ENCODE assay signal across 20 mouse cellular contexts in the genomic region with DNA sequence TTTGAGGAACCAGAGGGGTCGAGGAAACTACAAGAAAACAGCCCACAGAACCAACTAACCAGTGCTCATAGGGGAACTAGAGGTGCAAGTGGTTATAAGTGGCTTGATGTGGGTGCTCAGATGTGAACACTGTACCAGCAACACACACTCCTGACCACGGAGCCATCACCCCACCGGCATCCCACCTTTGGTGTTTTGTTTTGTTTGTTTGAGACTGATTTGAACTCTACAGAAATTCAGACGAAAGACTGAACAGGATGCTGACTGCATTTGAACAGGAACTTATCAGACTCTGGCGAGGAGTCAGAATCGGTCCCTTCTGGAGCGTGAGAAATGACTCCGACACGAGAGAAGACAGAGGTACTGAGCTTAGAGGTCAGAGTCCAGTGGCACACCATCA. TPM values are rescaled to one million over a fixed set of nuclear protein-coding genes. Genes with fewer than 3 reads are reported as not detected.
DNase-seq lines count a peak whose midpoint lies in the region; ATAC-seq lines count a peak whose summit lies in the region.
"Had no signal": no experiment of that assay in that cellular context is flagged by ENCODE, and none has a peak within 500 bp of the region (broad histone marks: within the 10 kb centered on the region; RNA-seq: fewer than 3 reads in every experiment).

No protein-coding gene starts in this region.

- 90% methylated on average over 9 of the region's 9 CpGs for WGBS in midbrain, embryonic 15.5 days

- ATAC-seq in CD4-positive, CD25-positive, alpha-beta regulatory T cell, adult 4 months: peak; percentile 64
- ATAC-seq in common myeloid progenitor, adult 5-6 weeks (replicated peaks; ENCODE audit: low read depth, poor library complexity, severe bottlenecking): 0 out of 2 replicates have a peak, but pooled peaks have one; percentile 6
- no peak for ATAC-seq in megakaryocyte, adult 5-6 weeks (ENCODE audit: poor library complexity, severe bottlenecking)
- ATAC-seq in midbrain, embryonic 15.5 days (replicated peaks): no peak
- ATAC-seq in frontal cortex, adult (ENCODE audit: low TSS enrichment): no peak
- ATAC-seq: forebrain, embryonic 14.5 days; intestine, postnatal 0 days; Patski had no signal

- no peak overlapping the region for H3K27ac ChIP-seq in midbrain, embryonic 15.5 days
- H3K27ac ChIP-seq: embryonic facial prominence, embryonic 15.5 days; forebrain, embryonic 10.5 days; heart, adult 2 months; hindbrain, embryonic 10.5 days; hindbrain, embryonic 14.5 days had no signal

- no peak overlapping the region for H3K4me3 ChIP-seq in midbrain, embryonic 15.5 days
- H3K4me3 ChIP-seq: embryonic facial prominence, embryonic 15.5 days; erythroblast, embryonic 14.5 days; forebrain, embryonic 10.5 days; heart, adult 2 months; heart, embryonic 12.5 days; hindbrain, embryonic 10.5 days had no signal

- DNase-seq in CD4-positive helper T cell, adult 2 months (ENCODE audit: low read depth, low spot score): peak; percentile 41
- peak; percentile 71 for DNase-seq in naive thymus-derived CD4-positive, alpha-beta T cell, adult 2 months (ENCODE audit: low read depth)
- DNase-seq: adrenal gland, postnatal 10 days; gastrocnemius, postnatal 14 days; heart, adult 2 months had no signal

- H3K9ac ChIP-seq in midbrain, embryonic 15.5 days: no peak overlapping the region
- H3K9ac ChIP-seq: embryonic facial prominence, embryonic 15.5 days; heart, embryonic 12.5 days; hindbrain, embryonic 14.5 days had no signal

- no peaks in the 10 kb centered on the region for H3K27me3 ChIP-seq in midbrain, embryonic 15.5 days (replicated peaks)
- H3K27me3 ChIP-seq: CH12.LX; embryonic facial prominence, embryonic 15.5 days; heart, embryonic 12.5 days; Patski had no signal

- no peak overlapping the region for H3K4me2 ChIP-seq in midbrain, embryonic 15.5 days
- H3K4me2 ChIP-seq: embryonic facial prominence, embryonic 15.5 days; heart, embryonic 12.5 days; hindbrain, embryonic 14.5 days had no signal

- no peaks in the 10 kb centered on the region for H3K9me3 ChIP-seq in midbrain, embryonic 15.5 days
- H3K9me3 ChIP-seq: embryonic facial prominence, embryonic 15.5 days; forebrain, embryonic 10.5 days; heart, embryonic 12.5 days; hindbrain, embryonic 10.5 days had no signal

- H3K4me1 ChIP-seq in midbrain, embryonic 15.5 days: peaks cover 5% of the 10 kb centered on the region
- H3K4me1 ChIP-seq: embryonic facial prominence, embryonic 15.5 days; heart, embryonic 12.5 days had no signal

- no peaks in the 10 kb centered on the region for H3K36me3 ChIP-seq in midbrain, embryonic 15.5 days (replicated peaks)
- H3K36me3 ChIP-seq: embryonic facial prominence, embryonic 15.5 days; forebrain, embryonic 10.5 days; heart, embryonic 12.5 days; hindbrain, embryonic 10.5 days had no signal

RNA-seq across cellular contexts. Expression of a gene that starts 19.9 kb away (rescaled TPM):
- 10 to 100 TPM; 25.1 to 27.5 TPM for polyA plus RNA-seq in CD4-positive, CD25-positive, alpha-beta regulatory T cell, adult 4 months (2017; shearing (Covaris generic))
- 6.3 and 9.1 TPM in 2 replicates for total RNA-seq in common myeloid progenitor, adult 5-6 weeks (2017)
- total RNA-seq in megakaryocyte, adult 5-6 weeks (2015): 21.6 and 26.5 TPM in 2 replicates
- total RNA-seq in megakaryocyte, adult 5-6 weeks (2017): 14.8 and 15.1 TPM in 2 replicates
- 23.9 and 25.9 TPM in 2 replicates for polyA plus RNA-seq in midbrain, embryonic 15.5 days (2015; fragmentation: Nextera tagmentation; extraction: Ambion mirVana)

Comparison
In these comparisons a context has a peak if more than half of its experiments do, and no peak if none do; other contexts are left out.
1. ATAC-seq: peak in CD4-positive, CD25-positive, alpha-beta regulatory T cell, adult 4 months (single experiment) and common myeloid progenitor, adult 5-6 weeks (single experiment); none in megakaryocyte, adult 5-6 weeks (single experiment), midbrain, embryonic 15.5 days (single experiment) and frontal cortex, adult (single experiment).